Comparison of ENCODE assay signal across 14 mouse cellular contexts in the genomic region with DNA sequence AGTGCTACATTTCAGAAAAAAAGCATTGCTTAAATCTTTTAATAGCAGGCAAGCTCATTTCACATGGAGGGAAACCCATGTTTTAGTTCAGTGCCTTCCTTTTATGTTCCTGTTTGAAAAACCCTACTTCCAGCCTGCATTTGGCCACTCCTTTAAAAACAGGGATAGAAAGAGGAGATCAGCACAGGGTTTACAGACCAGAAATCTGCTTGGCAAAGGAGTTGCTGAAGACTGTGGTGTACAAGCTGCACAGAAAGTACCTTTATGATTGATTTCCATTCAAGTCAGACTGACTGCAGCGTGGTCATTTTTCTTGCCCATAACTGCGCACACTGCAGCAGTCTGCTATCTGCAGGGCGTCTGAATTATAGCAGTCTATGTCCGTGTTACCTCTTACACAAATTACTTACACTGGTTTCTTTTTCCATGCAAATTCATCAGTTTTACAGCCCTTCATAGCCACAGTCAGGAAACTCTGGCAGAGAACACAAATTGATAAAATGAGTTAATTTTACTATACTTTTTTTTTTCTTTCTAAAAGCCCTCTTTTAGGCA.
DNase-seq lines count a peak whose midpoint lies in the region; ATAC-seq and TF ChIP-seq lines count a peak whose summit lies in the region.
"Had no signal": no experiment of that assay in that cellular context is flagged by ENCODE, and none has a peak within 500 bp of the region (broad histone marks: within the 10 kb centered on the region; RNA-seq: fewer than 3 reads in every experiment).

No protein-coding gene starts in this region.

- no peaks in the 10 kb centered on the region; the same call in 1 of the 2 replicates for H3K36me3 ChIP-seq in heart, embryonic 12.5 days
- H3K36me3 ChIP-seq in embryonic facial prominence, embryonic 14.5 days (ENCODE audit: control insufficient read depth, insufficient read depth, low read length): no peaks in the 10 kb centered on the region
- no peaks in the 10 kb centered on the region for H3K36me3 ChIP-seq in limb, embryonic 15.5 days

- no peak overlapping the region for H3K4me3 ChIP-seq in heart, embryonic 12.5 days
- no peak overlapping the region for H3K4me3 ChIP-seq in layer of hippocampus, adult 2 months
- H3K4me3 ChIP-seq in embryonic facial prominence, embryonic 14.5 days (ENCODE audit: low read depth, low read length): no peak overlapping the region
- H3K4me3 ChIP-seq in limb, embryonic 15.5 days: no peak overlapping the region
- H3K4me3 ChIP-seq: erythroblast, embryonic 14.5 days had no signal

- no peak for ATAC-seq in heart, embryonic 12.5 days (ENCODE audit: insufficient number of reproducible peaks, low FRiP score)
- ATAC-seq in embryonic facial prominence, embryonic 14.5 days (ENCODE audit: low read depth): no peak
- ATAC-seq in limb, embryonic 15.5 days (ENCODE audit: insufficient number of reproducible peaks, low FRiP score, low TSS enrichment, low read depth): no peak

- TF ChIP-seq CTCF in layer of hippocampus, adult 2 months (conservative IDR thresholded peaks at IDR 0.05): no peak

- no peaks in the 10 kb centered on the region for H3K9me3 ChIP-seq in heart, embryonic 12.5 days (replicated peaks)
- no peaks in the 10 kb centered on the region for H3K9me3 ChIP-seq in embryonic facial prominence, embryonic 14.5 days (ENCODE audit: control insufficient read depth, low read length)
- no peaks in the 10 kb centered on the region for H3K9me3 ChIP-seq in limb, embryonic 15.5 days

- H3K4me2 ChIP-seq in heart, embryonic 12.5 days: no peak overlapping the region
- H3K4me2 ChIP-seq in embryonic facial prominence, embryonic 14.5 days (ENCODE audit: low read depth, low read length): no peak overlapping the region
- H3K4me2 ChIP-seq in limb, embryonic 15.5 days: no peak overlapping the region

- intact Hi-C loops in heart, postnatal 25 days (cut with DNase I): loop anchor here (5.0 kb wide), 1 partner anchor 83 kb away; no protein-coding TSS in a partner anchor

- no peak overlapping the region for H3K9ac ChIP-seq in heart, embryonic 12.5 days
- H3K9ac ChIP-seq in embryonic facial prominence, embryonic 14.5 days (ENCODE audit: low read depth, low read length): no peak overlapping the region
- no peak overlapping the region for H3K9ac ChIP-seq in limb, embryonic 15.5 days

- 65% methylated on average over 4 of the region's 4 CpGs for whole genome bisulfite sequencing in heart, embryonic 12.5 days
- 70% methylated on average over 4 of the region's 4 CpGs for WGBS in embryonic facial prominence, embryonic 14.5 days
- WGBS in limb, embryonic 15.5 days: 26% methylated on average over 4 of the region's 4 CpGs

- H3K27me3 ChIP-seq in heart, embryonic 12.5 days (replicated peaks): no peaks in the 10 kb centered on the region
- H3K27me3 ChIP-seq in embryonic facial prominence, embryonic 14.5 days (replicated peaks; ENCODE audit: control insufficient read depth, insufficient read depth, low read length): no peaks in the 10 kb centered on the region
- H3K27me3 ChIP-seq in limb, embryonic 15.5 days: no peaks in the 10 kb centered on the region

- peaks cover 19% of the 10 kb centered on the region for H3K4me1 ChIP-seq in heart, embryonic 12.5 days (replicated peaks)
- peaks cover 7% of the 10 kb centered on the region for H3K4me1 ChIP-seq in embryonic facial prominence, embryonic 14.5 days (ENCODE audit: control insufficient read depth, insufficient read depth, low read length)
- H3K4me1 ChIP-seq in limb, embryonic 15.5 days: peaks cover 18% of the 10 kb centered on the region

- peak overlapping the region; percentile 50 for H3K27ac ChIP-seq in heart, embryonic 12.5 days (ENCODE audit: poor library complexity, severe bottlenecking)
- H3K27ac ChIP-seq in layer of hippocampus, adult 2 months: peak overlapping the region; percentile 63
- H3K27ac ChIP-seq in embryonic facial prominence, embryonic 14.5 days (replicated peaks; ENCODE audit: low read depth, low read length): 0 out of 2 replicates have a peak overlapping the region, but pooled peaks have one; percentile 44
- H3K27ac ChIP-seq in limb, embryonic 15.5 days: peak overlapping the region; percentile 38; the same call in 1 of the 2 replicates

- DNase-seq in heart, postnatal 25 days (ENCODE audit: low spot score): no peak
- no peak for DNase-seq in layer of hippocampus, adult 2 months (ENCODE audit: low spot score in 2 of 2)
- DNase-seq in layer of hippocampus, postnatal 10 days (ENCODE audit: low spot score in 2 of 2): no peak
- DNase-seq in embryonic facial prominence, embryonic 14.5 days (ENCODE audit: low spot score): no peak
- no peak for DNase-seq in embryo, embryonic 10.5 days (ENCODE audit: low spot score)
- no peak for DNase-seq in ovary, adult 18-20 months (ENCODE audit: low spot score)
- DNase-seq: adrenal gland, postnatal 36 days; kidney, postnatal 36 days; liver; lung, postnatal 36 days; thymus, adult 18-20 months had no signal
